ENCODE assay signal across 8 mouse cellular contexts in genomic region chr14:54431334-54432077, GRCm38 (mm10). TPM values are rescaled to one million over a fixed set of nuclear protein-coding genes. Genes with fewer than 3 reads are reported as not detected.
DNase-seq lines count a peak whose midpoint lies in the region; ATAC-seq and TF ChIP-seq lines count a peak whose summit lies in the region.

TSS of gene Mmp14 (plus strand) at chr14:54431612.

- H3K27ac ChIP-seq in embryonic facial prominence, embryonic 12.5 days: peak within 1 kb of the TSS; percentile 99
- peak within 1 kb of the TSS; percentile 100 for H3K27ac ChIP-seq in heart, embryonic 10.5 days
- peak within 1 kb of the TSS; percentile 26; the same call in 1 of the 2 replicates for H3K27ac ChIP-seq in olfactory bulb, adult 2 months (ENCODE audit: insufficient read depth, low read depth, low read length)

- no peak for TF ChIP-seq CTCF in olfactory bulb, adult 2 months (IDR thresholded peaks at IDR 0.05; ENCODE audit: insufficient read depth, low read depth, low read length)

- TF ChIP-seq POLR2A in olfactory bulb, adult 2 months (IDR thresholded peaks at IDR 0.05; ENCODE audit: insufficient read depth, low read depth, low read length): no peak

- H3K4me3 ChIP-seq in megakaryocyte, embryonic 14.5 days (replicated peaks): peak within 1 kb of the TSS; percentile 84
- H3K4me3 ChIP-seq in embryonic facial prominence, embryonic 12.5 days: peak within 1 kb of the TSS; percentile 87
- H3K4me3 ChIP-seq in heart, embryonic 10.5 days: peak within 1 kb of the TSS; percentile 90
- H3K4me3 ChIP-seq in olfactory bulb, adult 2 months (ENCODE audit: insufficient read depth, low read depth, low read length): peak within 1 kb of the TSS; percentile 46

- H3K4me2 ChIP-seq in embryonic facial prominence, embryonic 12.5 days (replicated peaks): peak within 1 kb of the TSS; percentile 92

- peaks cover 25% of the 10 kb centered on the region for H3K27me3 ChIP-seq in megakaryocyte, embryonic 14.5 days (replicated peaks)
- no peaks in the 10 kb centered on the region for H3K27me3 ChIP-seq in embryonic facial prominence, embryonic 12.5 days
- no peaks in the 10 kb centered on the region for H3K27me3 ChIP-seq in heart, embryonic 10.5 days (ENCODE audit: insufficient read depth, poor library complexity, severe bottlenecking)

- DNase-seq in heart, embryonic 10.5 days (ENCODE audit: low spot score): peak; percentile 87
- DNase-seq in kidney, postnatal 14 days: peak; percentile 81
- peak; percentile 67 to 79 for DNase-seq in lung, adult 18-20 months
- DNase-seq in yolk sac, embryonic 10.5 days (ENCODE audit: low spot score): peak; percentile 85

- peaks cover 31% of the 10 kb centered on the region for H3K36me3 ChIP-seq in megakaryocyte, embryonic 14.5 days (replicated peaks; ENCODE audit: low read length)
- peaks cover 26% of the 10 kb centered on the region for H3K36me3 ChIP-seq in embryonic facial prominence, embryonic 12.5 days
- H3K36me3 ChIP-seq in heart, embryonic 10.5 days: peaks cover 30% of the 10 kb centered on the region

- H3K9ac ChIP-seq in embryonic facial prominence, embryonic 12.5 days: peak within 1 kb of the TSS; percentile 97

- H3K4me1 ChIP-seq in megakaryocyte, embryonic 14.5 days: peaks cover 72% of the 10 kb centered on the region
- peaks cover 44% of the 10 kb centered on the region for H3K4me1 ChIP-seq in embryonic facial prominence, embryonic 12.5 days
- peaks cover 62% of the 10 kb centered on the region for H3K4me1 ChIP-seq in heart, embryonic 10.5 days
- peaks cover 18% of the 10 kb centered on the region for H3K4me1 ChIP-seq in olfactory bulb, adult 2 months (ENCODE audit: control insufficient read depth, insufficient read depth, low read length)

- WGBS in embryonic facial prominence, embryonic 12.5 days: under 1% methylated on average over 46 of the region's 49 CpGs
- WGBS in heart, embryonic 10.5 days: under 1% methylated on average over 49 of the region's 49 CpGs
- 1% methylated on average over 49 of the region's 49 CpGs for WGBS in olfactory bulb, adult 2 months

- no peak for ATAC-seq in megakaryocyte, adult 5-6 weeks (ENCODE audit: poor library complexity, severe bottlenecking)
- ATAC-seq in embryonic facial prominence, embryonic 12.5 days (ENCODE audit: insufficient number of reproducible peaks, insufficient read depth, low FRiP score, low TSS enrichment): peak; percentile 18

- peaks cover 13% of the 10 kb centered on the region; the same call in 1 of the 2 replicates for H3K9me3 ChIP-seq in megakaryocyte, embryonic 14.5 days
- no peaks in the 10 kb centered on the region for H3K9me3 ChIP-seq in embryonic facial prominence, embryonic 12.5 days
- no peaks in the 10 kb centered on the region for H3K9me3 ChIP-seq in heart, embryonic 10.5 days

RNA-seq across cellular contexts. Expression of gene Mmp14, which starts in this region (rescaled TPM):
- polyA plus RNA-seq in megakaryocyte, embryonic 14.5 days (2012; ENCODE audit: insufficient read depth, low replicate concordance): 2.3 and 20.3 TPM in 2 replicates
- total RNA-seq in megakaryocyte, adult 5-6 weeks (2015): 0.66 and 1.1 TPM in 2 replicates
- total RNA-seq in megakaryocyte, adult 5-6 weeks (2017): 0.61 TPM in 1 of 2 replicates, not detected in the other
- polyA plus RNA-seq in embryonic facial prominence, embryonic 12.5 days (2016; fragmentation: Nextera tagmentation; extraction: Ambion mirVana): 182 and 194 TPM in 2 replicates
- 80.3 and 108 TPM in 2 replicates for polyA plus RNA-seq in heart, embryonic 10.5 days (2016; fragmentation: Nextera tagmentation; extraction: Ambion mirVana)
- not detected in 2 replicates for polyA plus RNA-seq in olfactory bulb, adult 2 months (2012; ENCODE audit: insufficient read depth, insufficient read length, low replicate concordance, missing spikeins)

Comparison
In these comparisons a context has a peak if more than half of its experiments do, and no peak if none do; other contexts are left out.
1. H3K27ac ChIP-seq: peak in every context shown above with its lines; median percentile 100 in heart, embryonic 10.5 days; 99 in embryonic facial prominence, embryonic 12.5 days; 26 in olfactory bulb, adult 2 months.